Mouse (Mus musculus) cerebellum, postnatal 4 days (tissue): ENCODE measurements around the gene Trim56.
"Not testable (repeated sequence)": the region's sequence is repeated elsewhere in the genome, so short reads cannot be mapped to it uniquely, and the experiment has no call there.

Source experiments
- DNase-seq, 2 experiments: peaks; one replicate each; pipeline ENCODE4 v3.0.0; 2022; ENCODE audit warnings: low spot score in 2 of 2, mixed read lengths in 1 of 2

Trim56 gene

GRCm38 (mm10) chr5:137115866-137116847 lies at the start of gene Trim56:
Gene Trim56 (minus strand): TSS chr5:137116209.
- no peak for DNase-seq

DNA sequence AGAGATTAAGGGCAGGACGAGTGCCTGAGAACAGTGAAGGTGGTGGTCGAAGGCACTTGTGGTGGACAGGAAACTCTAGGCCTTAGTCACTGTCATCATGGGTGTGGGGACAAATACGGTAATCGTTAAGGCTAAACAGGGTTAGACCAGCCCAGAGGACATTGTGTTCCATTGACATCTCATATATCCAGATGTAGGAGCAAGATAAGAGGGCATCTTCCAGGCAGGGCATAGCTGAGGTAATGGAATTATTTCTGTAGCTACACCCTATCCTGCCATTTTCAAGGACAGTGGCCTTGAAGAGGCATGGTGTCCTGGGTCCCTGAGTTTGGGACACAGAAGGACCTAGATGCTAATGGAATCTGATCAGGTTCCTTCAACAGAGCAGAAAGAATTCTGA lies 45.8 kb upstream of the Trim56 start:
- no peak for DNase-seq

DNA sequence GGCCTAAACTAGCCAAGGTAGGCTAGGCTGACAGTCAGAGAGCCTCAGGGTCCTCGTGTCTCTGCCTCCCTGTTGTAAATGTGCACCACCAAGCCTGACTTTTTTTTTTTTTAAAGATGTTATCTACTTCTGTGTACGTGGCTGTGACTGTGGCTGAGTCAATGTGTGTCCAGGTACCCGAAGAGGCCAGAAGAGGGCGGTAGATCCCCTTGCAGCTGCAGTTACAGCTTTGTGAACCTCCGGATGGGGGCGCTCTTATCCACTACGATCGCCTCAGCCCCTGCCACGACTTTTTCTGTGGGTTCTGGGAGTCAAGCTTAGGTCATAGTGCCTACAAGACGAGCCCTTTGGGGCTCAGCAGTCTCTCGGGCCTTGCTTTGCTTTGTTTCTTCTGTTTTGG lies 43.5 kb upstream of the Trim56 start:
- peak in 1 of 2 experiments; percentile 40 for DNase-seq

DNA sequence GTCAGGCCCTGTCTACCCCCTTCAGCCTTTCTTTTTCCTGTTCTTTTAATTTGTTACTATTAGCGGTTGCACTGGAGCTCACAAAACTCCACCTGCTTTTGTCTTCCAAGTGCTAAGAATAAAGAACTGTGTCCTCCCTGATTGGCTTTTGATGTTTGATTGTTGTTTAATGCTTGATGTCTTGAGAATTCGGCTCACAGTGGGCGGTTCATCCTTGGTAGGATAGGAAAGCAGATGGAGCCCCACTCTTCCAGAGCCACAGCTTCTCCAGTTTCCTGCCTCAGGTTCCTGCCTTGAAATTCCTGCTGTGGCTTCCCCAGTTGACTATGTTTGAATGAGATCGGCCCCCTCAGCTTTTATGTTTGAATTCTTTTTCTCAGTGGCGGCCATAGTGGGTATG lies 37.3 kb upstream of the Trim56 start:
- no peak for DNase-seq

DNA sequence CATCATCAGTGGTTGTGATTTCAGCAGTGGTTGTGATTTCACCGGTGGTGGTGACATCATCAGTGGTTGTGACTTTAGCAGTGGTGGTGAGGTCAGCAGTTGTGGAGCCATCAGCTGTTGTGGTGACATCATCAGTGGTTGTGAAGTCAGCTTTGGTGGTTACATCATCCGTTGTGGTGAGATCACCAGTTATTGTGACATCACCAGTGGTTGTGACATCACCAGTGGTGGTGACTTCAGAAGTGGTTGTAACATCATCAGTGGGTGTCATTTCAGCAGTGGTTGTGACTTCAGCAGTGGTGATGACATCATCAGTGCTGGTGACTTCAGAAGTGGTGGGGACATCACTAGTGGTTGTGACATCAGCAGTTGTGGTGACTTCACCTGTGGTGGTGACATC lies 36.6 kb upstream of the Trim56 start:
- no peak for DNase-seq

DNA sequence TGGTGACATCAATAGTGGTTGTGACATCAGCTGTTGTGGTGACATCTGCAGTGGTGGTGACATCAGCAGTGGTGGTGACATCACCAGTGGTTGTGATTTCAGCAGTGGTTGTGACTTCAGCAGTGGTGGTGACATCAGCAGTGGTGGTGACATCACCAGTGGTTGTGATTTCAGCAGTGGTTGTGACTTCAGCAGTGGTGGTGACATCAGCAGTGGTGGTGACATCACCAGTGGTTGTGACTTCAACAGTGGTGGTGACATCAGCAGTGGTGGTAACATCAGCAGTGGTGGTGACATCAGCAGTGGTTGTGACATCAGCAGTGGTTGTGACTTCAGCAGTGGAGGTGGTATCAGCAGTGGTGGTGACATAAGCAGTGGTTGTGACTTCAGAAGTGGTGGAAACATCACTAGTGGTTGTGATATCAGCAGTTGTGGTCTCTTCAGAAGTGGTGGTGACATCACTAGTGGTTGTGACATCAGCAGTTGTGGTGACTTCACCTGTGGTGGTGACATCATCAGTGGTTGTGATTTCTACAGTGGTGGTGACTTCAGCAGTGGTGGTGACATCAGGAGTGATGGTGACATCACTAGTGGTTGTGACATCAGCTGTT lies 33.4 kb upstream of the Trim56 start, which contains the start of gene Muc3:
Gene Muc3 (minus strand): TSS at position 51 of the 611 bp plus-strand sequence.
- not testable (repeated sequence) for DNase-seq

DNA sequence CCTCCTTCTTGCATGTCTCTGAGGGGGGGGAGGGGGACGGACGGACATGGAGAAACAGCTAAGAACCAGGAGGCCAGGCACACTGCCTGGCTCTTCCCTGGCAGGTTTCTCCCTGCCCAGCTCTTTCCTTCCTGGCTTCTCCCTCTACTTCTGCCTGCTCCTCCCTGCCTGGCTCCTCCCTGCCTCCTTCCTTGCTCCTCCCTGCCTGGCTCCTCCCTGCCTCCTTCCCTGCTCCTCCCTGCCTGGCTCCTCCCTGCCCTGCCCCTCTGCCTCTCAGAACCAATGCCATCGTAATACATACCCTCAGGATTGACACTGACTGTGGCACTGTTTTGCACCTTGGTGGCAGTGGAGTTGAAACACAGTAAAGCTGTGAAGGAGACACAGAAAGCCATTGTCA lies 24.8 kb upstream of the Trim56 start:
- DNase-seq = no peak

- no peak for DNase-seq
Observed at GRCm38 (mm10) chr5:137138977-137139376, 23.0 kb upstream of the Trim56 start.

DNA sequence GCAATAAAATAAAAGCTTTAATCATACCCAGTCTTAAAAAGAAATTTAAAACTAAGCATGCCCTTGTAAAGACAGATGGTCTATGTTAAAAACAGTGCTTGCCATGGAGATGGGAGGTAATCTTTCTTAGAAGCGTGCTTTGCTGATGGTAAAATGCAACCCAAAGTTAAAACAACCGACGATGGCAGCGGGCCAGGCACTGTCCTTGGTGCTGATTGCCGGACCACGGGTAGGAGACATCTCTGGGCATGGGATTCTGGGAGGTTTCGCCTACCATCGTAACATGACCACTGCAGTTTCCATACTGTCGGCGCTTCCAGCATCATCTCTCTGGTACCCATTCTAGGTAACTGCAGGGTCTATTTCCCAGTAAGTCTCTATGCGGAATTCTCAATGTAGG lies 18.9 kb upstream of the Trim56 start:
- no peak for DNase-seq

- DNase-seq = peak; percentile 45 to 65
Observed at GRCm38 (mm10) chr5:137131490-137131889, 15.5 kb upstream of the Trim56 start.

- DNase-seq = no peak
Observed at GRCm38 (mm10) chr5:137129281-137129680, 13.3 kb upstream of the Trim56 start.

DNA sequence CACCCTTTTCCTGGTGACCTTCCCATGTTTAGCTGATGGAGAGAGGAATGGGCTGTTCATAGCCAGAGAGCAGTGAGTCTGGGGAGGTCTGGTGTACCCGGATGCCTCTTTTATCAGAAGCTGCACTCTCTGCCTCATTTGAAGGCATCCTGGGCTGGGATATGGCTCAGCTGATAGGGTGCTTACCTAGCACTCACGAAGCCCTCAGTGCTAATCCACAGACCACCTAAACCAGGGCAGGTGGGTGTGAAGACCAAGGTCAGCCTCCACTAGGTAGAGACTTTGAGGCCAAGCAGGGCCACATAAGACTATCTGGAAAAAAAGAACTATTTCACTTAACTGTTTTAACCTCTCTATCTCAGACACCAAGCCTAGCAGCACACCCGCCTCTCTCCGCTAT lies 7.5 kb upstream of the Trim56 start:
- DNase-seq = no peak

DNA sequence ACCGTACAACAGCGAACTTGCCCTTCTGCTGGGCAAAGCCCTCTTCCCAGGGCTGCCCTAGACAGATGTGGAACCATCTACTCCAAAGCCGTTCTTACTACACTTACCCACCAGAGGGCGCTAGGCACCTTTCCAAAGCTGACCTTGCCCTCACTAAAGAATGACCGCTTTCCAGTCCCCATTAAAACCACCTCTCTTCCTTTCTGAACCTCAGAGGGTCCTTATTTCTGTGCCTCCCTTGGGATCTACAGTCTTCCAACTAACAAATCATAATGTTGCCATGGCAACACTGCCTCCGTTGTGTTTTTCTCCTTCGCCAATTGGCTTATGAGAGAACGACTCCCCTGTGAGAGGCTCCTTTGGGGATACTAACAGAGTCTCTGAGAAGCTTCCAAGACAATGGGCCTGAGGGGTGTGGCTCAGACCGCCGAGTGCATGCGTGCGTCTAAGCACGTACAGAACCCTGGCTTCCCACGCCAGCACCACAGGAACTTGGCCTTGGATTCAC lies 6.7 kb upstream of the Trim56 start:
- DNase-seq = peak; percentile 73 to 75

DNA sequence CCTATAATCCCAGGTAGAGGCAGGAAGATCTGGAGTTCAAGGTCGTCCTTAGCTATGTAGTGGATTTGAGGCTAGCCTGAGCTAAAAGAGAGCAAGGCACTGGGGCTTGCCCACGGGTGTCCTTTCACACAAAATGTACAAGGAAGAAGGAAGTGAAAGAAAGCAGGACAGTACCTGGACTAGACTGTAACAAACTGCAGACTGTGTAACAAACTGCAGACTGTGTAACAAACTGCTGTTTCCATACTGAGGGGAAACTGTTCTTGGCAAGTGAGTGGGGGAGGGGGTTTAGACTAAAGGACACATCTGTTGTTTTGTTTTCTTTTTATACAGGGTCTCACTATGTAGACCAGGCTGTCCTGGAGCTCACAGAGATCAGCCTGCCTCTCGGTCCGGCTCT lies 5.3 kb upstream of the Trim56 start:
- no peak for DNase-seq

GRCm38 (mm10) chr5:137118878-137119277 lies 2.9 kb upstream of the Trim56 start:
- no peak for DNase-seq

DNA sequence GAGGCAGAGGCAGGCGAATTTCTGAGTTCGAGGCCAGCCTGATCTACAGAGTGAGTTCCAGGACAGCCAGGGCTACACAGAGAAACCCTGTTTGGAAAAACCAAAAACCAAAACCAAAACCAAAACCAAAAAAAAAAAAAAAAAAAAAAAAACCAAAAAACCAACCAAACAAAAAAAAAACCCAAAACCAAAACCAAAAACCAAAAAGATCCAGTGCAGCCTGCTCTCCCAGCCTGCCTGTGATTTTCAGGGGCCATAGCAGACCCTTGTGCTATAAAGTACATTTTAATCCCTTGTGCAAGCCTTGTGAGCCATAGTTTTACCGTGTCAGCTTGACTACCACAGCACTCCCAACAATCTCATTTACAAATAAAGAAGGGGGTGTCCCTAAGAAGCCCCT lies 2.0 kb upstream of the Trim56 start:
- not testable (repeated sequence) for DNase-seq

DNA sequence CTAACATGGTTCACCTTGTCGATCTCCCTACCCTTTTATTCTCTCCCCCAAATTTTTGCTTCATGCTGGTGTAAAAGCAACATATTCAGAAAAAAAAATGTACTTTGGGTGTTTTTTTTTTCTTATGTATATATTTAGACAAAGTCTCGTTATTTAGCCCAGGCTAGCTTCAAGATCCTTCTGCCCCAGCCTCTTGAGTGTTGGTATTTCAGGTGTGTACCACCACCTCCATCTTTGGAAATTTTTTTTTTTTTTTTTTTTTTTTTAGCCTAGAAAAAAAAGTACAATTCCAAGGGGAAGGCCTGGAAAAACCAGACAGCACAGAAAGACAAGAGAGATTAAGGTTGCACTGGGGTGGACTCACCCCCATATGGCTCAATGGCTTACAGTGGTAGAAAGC lies 978 bp upstream of the Trim56 start:
- no peak for DNase-seq

DNA sequence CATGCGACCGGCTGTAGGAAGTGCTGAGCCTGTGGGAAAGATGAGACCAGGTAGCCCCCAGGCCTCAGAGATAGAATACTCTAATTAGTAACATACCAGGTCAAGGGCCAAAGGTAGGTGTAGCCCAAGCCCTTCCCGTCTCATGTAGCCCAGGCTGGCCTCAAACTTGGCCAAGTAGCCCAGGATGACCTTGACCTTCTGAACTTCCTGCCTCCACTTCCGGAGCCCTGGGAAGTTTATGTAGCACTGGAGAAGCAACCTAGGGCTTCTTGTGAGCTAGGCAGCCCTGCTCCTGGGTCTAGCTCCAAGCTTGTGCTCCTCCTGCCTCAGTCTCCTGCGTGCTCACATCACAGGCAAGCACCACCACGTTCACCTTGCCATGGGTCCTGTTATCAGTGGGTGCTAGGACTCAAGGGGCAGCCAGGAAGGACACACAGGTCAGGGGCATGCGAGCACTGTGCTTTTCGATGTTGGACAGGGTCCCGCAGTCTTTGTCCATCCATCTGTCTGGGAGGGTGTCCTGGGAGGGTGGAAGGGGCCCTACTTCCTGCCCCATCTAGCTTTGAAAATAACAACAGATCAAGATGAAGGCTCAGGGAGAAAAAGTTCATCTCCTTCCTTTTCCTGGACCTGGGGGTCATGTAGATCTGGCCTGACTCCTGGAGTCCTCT lies 983 bp downstream of the Trim56 start:
- no peak for DNase-seq

GRCm38 (mm10) chr5:137111542-137112408 lies 4.2 kb downstream of the Trim56 start:
- no peak for DNase-seq

DNA sequence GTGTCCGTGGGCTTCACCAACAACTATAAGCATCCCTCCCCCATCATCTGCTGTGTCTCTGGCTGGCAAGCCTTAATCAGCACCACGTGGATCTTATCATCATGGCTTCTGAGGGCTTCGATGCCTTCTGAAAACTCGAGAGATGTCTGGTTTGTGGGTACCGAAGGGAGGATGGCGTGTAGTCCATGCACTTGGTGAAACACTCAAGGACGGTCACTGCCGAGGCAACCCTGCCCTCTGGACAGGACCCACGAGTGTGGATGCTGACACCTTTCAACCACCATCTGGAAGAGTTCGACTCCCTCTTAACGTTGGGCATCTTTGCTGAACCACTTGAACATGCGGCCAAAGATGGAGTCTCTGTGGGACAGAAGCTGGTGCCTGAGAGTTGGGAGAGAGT lies 5.1 kb downstream of the Trim56 start:
- no peak for DNase-seq

DNA sequence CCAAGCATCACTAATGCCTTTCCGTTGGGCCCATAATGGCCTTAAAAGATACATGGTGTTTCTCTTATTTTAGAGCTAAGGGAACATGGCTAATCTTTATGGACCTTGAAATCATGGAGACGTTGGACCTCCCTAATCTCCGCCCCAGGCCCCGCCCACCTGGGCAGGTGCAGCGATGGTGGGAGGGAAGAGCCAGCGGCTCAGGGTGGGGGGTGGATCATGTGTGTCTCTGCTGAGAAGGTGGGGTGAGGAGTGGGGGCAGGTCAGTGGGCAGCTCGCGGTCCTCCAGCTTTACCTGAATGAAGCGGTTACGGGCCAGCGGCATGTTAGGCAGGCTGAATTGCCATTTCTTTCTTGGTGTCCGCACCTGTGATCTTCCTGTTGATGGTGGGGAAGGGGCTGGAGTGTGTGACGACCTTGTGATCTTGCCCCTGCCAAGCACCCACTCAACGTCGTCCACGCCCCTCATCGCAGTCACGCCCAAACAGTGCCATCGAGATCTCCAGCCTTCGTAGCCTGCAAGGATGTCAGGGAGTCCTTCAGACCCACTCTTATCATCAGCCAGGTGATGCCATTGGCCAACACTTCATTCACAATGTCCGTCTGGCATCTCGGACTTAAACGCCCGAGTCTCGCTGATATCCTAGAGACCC lies 5.9 kb downstream of the Trim56 start:
- no peak for DNase-seq
